Mouse (Mus musculus): ENCODE data around the gene Ell. TPM values are rescaled to one million over a fixed set of nuclear protein-coding genes. Genes with fewer than 3 reads are reported as not detected.
A peak's percentile ranks its signal among the peaks of the same experiment; 100 is the strongest.

Ell gene
- total RNA-seq (2021): 10 to 100 TPM in 1 of 2 experiments, 1 to 10 TPM in 1; 9.0 to 10.3 TPM
- long read RNA-seq, experiment 1, transcript Ell-201 (12 exons, 3,072 nt): major isoform, 10 of 17 reads
- long read RNA-seq, experiment 1, partial matches to known transcripts: 5 of 17 reads
- long read RNA-seq, experiment 1, other reads (novel, unspliced or antisense): 2 of 17 reads
- long read RNA-seq, experiment 2, transcript Ell-201 (12 exons, 3,072 nt): major isoform, 11 of 21 reads
- long read RNA-seq, experiment 2, partial matches to known transcripts: 4 of 21 reads
- long read RNA-seq, experiment 2, other reads (novel, unspliced or antisense): 6 of 21 reads

DNA sequence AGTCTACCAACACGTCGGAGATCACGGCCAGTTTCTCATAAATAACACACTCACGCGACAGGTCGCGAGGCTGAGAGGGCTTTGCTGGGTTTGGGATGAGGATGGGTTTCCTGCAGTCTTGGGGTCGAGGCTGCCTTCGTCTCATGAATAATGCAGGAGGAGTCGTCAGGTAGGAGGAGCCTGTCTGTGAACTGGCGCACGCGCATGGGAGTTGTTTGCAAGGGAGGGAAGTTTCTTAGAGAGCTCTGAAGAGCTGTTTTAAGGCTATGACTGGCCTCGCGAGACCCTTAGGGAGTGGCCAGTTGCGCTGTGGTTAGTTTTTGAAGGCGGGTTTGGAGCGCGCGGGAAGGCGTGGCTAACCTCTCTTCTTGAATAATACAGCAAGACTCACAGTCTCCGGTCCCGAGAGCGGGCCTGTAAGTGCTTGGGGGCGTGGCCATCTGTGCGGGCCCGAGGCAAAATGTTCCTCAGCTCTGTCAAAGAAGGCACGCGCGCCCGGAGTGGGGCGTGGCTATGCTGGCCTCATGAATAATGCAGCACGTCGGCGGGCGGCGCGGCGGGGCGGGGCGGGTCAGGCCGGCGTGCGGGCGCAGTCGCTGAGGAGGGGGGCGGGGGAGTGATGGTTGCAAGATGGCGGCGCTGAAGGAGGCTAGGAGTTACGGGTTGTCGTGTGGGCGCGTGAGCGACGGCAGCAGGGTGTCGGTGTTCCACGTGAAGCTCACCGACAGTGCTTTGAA is at the start of gene Ell:
Gene Ell, plus strand, starts transcription at position 381 of the 737 bp plus-strand sequence.
- peak; percentile 100 for DNase-seq
- intact Hi-C loops (cut with DNase I; ENCODE audit: low total_unique reads): no loop called here

DNA sequence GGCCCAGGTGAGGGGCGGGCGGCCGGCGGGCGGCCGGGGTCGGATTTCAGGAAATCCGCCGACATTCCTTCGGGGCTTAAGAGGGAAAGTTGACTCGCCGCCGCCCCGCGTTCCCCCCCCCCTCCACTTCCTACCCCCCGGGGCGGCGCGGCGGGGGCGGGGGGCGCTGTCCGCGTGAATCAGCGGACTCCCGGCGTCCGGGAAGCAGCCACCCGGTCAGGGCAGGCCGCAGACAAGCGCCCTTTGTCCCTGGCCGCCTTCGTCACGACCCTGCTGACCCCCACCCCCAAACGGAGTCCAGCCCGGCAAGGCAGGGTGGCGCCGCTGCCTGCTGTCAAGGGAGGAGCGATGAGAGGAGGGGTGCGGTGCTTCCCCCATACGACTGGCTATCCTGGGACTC is 49.7 kb upstream of the Ell start:
- intact Hi-C loops (cut with DNase I; ENCODE audit: low total_unique reads): no loop called here
- DNase-seq: no peak

DNA sequence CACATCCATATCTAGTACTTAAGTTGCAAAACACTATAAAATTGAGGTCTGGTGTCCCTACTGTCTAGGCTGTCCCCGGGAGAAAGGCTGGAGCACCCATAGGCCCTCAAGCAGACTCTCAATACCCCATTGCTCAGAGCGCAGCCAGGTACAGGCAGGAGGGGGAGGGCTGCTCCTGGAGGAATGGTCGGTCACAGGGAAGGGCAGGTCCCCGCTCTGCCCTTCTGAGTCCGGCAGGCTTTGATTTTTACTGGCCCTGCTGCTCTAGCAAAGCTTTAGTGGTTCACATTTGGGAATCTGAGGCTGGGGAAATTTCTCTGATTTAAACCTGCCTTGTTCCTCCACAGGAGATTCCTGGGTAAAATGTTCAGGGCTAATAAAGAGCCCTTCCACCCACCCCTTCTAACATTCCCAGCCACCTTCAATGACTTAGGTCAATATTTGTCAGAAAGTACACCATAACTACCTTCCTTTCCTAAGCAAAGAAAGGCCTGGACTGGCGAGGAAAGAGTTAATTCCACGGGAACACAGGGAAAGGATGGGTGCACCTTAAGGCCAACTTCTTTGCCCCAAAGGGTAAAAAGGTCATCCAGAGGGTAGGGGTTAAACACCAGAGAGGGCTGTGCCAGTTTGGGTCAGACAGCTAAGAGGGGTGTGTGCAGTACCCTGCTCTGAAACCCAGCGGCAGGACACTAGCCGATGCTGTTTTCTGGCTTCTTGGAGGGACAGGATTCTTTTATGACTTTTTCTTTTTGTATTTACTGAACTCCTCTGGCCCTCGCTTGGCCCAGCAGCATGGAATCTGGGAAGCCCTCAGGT is 49.0 kb upstream of the Ell start:
- DNase-seq: no peak
- intact Hi-C loops (cut with DNase I; ENCODE audit: low total_unique reads): loop anchor here (10.0 kb wide), 1 partner anchor 45 kb away; no protein-coding TSS in a partner anchor

DNA sequence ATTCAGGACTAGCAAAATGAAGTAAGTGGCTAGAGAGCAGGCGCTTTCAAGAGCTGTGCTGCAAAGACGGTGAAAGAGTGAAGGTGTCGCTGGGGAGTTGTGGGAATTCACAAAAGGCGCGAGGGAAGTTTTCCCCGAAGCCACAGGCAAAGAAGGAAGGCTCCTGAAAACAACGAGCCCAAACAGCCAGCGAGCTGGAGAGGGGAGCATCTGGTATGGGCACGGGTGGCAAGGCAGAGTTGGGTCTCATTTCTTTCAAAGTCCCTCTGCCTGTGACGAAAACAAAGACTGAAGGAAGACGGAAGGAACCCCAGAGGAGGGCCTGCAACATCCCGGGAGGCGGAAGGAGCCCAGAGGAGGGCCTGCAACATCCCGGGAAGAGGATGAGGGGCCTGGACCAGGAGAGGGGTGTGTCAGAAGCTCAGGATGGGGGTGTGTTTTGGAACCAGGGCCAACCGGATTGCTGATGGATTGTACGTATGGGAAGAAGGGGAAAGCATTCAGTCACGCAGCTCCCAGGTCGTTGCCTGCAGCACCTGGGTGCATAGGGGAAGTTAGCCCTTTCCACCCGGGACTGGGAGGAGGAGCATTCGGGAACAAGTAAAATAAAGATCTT is 48.3 kb upstream of the Ell start:
- intact Hi-C loops (cut with DNase I; ENCODE audit: low total_unique reads): loop anchor here (10.0 kb wide), 1 partner anchor 46 kb away; no protein-coding TSS in a partner anchor
- DNase-seq: no peak

DNA sequence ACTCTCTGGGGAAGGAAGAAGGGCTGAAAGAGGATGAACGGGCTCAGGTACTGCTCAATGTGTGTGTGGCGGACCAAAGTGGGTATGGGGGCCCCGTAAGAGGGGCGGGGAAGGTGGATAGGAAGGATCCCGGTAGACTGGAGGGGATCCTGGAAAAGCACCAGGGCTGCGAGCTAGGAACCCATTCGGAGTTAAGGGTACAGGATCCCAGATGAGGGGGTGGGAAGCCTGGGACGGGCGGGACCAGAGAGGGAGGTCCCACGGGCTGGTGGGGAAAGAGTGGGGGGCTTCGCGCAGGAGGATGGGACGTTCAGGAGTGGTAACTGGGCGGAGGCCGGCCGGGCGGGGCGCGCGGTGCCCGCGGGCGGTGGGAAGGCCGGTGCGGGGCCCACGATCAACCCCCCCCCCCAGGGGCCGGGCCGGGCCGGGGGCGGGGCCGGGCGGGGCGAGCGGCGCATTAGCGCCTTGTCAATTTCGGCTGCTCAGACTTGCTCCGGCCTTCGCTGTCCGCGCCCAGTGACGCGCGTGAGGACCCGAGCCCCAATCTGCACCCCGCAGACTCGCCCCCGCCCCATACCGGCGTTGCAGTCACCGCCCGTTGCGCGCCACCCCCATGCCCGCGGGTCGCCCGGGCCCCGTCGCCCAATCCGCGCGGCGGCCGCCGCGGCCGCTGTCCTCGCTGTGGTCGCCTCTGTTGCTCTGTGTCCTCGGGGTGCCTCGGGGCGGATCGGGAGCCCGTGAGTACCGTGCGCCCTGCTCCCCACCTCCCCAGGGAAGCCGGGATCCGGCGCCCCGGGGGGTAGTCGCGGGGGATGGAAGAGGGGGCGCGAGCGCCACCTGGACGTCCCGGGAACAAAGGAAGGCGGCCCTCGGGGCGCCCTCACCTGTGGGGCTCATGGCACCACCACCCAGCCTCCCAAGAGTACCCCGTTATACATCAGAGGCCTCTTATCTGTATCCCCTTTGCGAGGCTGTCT is 46.3 kb upstream of the Ell start, which contains the start of gene Crlf1:
Gene Crlf1, plus strand, starts transcription at position 495 of the 977 bp plus-strand sequence.
- no peak for DNase-seq
- intact Hi-C loops (cut with DNase I; ENCODE audit: low total_unique reads): loop anchor here (10.0 kb wide), 1 partner anchor 48 kb away; no protein-coding TSS in a partner anchor

DNA sequence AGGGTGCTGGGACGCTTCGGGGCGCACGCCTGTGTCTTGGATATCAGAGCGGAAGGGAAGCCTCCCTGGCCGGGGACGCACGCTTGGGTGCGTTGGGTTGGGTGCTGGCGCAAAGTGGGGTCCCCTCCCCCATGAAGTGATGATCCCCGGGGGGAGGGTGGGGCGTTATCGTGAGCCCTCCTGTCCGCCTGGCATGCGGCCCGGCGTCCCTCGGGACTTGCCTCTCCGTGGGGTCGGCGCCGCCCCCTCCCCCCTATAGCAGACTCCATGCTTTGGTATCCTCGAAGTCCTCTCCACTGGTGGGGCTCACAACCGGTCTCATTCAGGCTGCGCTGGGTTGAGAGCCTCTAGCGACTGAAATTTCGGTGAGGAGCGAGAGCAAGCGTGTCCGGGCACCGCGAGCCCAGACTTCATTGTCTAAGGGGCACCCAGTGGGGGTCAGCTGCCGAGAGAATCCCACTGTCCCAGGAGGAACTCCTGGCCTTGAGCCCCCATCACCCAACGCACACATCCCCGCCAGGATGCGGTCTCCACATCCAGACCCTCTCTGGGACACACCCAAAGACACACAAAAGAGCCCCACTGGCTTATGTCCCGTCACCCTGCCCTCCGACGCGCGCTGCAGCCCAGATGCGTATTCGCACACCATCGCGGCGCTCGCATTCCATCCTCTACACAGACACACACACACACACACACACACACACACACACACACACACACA is 45.4 kb upstream of the Ell start:
- intact Hi-C loops (cut with DNase I; ENCODE audit: low total_unique reads): loop anchor here (10.0 kb wide), 1 partner anchor 49 kb away; no protein-coding TSS in a partner anchor
- DNase-seq: no peak

DNA sequence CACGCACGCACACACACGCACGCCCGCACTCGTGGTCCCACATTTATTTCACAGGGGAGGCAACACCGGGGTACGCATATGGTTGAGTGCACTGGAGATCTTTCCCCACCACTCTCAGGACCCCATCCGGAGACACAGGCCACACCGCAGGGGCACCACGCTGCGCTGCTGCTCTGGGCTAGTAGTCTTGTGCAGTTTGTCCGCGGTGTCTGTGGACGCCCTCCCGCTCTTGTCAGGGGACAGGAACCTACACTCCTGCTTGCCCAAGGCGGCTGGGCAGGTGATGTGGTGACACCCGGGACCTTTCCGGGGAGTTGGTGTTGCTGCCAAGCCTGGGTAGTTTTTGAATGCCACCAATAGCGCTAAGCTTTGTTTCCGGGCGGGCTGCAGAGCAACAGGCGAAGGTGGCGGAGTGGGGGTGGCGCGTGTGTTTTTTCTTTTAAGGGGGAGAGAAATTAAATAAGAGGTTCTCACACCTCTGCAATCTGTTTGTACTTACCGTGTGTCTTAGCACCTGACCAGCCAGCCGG is 44.8 kb upstream of the Ell start:
- intact Hi-C loops (cut with DNase I; ENCODE audit: low total_unique reads): loop anchor here (10.0 kb wide), 1 partner anchor 50 kb away; no protein-coding TSS in a partner anchor

DNA sequence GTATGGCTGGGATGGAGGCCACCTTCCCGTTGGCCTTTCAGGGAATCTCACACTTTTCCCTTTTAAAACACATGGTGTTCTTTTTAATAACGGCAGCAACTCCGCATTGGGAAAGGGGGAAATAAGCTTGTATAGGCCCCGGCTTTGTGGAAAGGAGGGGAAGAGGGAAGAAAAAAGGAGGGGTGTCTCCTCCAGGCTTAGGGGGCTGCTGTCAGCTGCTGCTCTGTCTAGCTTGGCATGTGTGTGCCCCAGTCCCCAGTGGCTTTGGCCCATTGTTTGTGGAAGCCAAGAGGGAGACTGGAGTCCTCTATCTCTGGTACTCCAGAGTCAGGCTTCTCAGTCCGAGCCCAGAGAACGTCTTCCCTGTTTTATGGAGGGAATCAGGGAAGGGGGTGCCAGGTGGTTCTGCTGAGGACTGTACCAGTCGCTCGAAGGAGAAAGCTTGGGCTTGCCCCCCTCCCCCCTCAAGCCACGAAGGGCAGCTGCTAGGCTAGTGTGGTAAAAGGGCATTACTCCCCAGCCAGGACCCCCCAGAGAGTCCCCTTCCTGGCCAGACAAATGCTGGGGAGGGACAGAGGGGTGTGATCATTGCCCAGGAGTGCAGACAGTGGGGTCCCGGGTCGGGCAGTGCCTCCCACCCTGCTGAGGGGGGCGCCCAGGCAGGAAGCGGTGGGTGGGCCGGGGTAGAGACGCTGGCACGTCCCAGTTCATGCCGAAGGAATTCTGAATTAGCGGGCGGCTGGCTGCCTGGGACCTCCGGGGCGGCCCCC is 44.1 kb upstream of the Ell start:
- intact Hi-C loops (cut with DNase I; ENCODE audit: low total_unique reads): loop anchor here (10.0 kb wide), 1 partner anchor 50 kb away; no protein-coding TSS in a partner anchor
- DNase-seq: no peak

More for the DNA sequence above, 44.8 kb upstream of the Ell start:
- DNase-seq: no peak

DNA sequence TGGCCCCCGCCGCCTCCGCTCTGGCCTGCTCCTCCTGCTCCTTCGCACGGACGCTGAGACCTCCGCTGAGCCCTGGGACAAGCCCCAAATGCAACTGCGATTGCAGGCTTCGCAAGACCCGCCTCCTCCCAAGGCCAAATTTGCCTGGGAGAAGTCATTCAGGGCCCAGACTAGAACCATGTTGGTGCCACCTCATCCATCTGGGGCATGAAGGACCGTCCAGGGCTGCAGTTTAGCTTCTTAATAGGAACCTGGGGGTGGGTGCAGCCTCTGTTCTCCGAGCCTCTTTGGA is 43.5 kb upstream of the Ell start:
- DNase-seq: no peak
- intact Hi-C loops (cut with DNase I; ENCODE audit: low total_unique reads): loop anchor here (10.0 kb wide), 1 partner anchor 51 kb away; no protein-coding TSS in a partner anchor

DNA sequence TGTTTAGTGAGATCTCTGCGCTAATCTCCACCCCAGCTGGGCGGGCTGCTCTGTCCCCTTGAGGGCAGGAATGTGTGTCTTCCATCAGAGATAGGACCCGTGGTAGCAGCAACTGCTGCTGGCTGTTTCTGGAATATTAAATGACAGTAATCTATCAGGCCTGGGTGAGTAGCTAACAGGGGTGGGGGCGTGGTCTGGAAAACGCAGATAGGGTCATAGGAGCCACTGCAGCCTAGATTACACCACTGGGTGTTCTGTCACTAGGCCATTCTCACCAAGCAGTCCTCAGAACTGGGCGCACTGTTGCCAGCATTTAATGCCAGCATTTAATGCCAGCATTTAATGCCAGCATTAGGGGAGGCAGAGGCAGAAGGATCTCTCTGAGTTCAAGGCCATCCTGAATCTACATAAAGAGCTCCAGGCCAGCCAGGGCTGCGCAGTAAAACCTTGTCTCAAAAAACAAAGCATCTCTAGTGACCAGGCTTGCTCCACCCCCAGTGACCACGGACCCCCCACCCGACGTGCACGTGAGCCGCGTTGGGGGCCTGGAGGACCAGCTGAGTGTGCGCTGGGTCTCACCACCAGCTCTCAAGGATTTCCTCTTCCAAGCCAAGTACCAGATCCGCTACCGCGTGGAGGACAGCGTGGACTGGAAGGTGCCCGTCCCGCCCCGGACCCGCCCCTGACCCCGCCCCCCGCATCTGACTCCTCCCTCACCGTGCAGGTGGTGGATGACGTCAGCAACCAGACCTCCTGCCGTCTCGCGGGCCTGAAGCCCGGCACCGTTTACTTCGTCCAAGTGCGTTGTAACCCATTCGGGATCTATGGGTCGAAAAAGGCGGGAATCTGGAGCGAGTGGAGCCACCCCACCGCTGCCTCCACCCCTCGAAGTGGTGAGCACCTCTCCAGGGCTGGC is 38.6 kb upstream of the Ell start:
- DNase-seq: no peak
- intact Hi-C loops (cut with DNase I; ENCODE audit: low total_unique reads): loop anchor here (2.0 to 5.0 kb wide), 2 partner anchors 116 to 168 kb away; no protein-coding TSS in a partner anchor

DNA sequence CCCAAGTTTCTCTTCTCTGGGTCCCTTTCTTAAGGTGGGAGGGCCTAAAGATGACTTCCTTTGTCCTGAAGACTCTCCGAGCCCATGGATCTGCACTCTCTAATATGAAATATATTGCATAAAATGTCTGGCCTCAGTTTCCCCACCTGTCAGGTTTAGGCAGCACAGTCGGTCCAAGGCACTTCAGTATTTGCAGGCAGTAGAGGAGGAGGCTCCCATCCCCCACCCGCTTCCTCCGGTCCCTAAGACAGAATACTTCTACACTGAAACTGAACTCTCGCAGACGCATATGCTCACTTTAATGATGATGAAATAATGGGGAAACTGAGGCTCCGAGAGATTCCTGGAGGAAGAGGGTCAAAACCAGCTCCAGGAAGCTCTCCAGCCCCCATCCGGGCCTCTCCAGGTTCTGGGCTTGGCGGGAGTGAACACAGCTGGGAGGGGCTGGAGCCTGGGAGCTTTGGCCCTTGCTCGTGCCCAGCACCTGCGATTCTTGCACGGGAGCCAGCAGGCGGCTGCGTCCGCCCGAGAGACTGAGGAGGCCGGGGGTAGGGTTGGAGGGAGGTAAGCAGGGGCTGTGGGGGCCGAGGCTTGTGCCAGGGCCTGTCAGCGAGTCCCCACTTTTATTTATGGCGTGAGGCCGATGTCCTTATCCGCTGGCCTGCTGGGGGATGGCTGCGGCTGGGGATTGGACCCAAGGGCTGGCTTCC is 37.3 kb upstream of the Ell start:
- peak; percentile 77 for DNase-seq
- intact Hi-C loops (cut with DNase I; ENCODE audit: low total_unique reads): loop anchor here (2.0 to 5.0 kb wide), 2 partner anchors 117 to 170 kb away; no protein-coding TSS in a partner anchor

DNA sequence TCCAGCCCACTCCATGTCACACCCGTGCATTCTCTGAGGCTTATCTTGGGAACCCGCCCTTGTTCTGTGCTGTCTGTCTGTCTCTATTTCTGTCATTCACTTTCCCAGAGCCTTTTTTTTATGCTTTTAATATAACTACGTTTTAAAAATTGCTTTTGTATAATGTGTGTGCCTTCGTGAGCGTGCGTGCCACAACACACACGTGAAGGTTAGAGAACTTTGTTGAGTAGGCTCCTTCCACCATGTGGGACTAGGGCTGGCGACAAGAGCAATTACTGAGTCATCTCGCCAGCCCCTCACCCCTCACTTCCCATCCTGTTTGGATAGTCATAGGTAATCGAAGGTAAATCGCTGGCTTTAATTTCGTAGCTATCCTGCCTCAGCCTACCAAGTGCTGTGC is 36.7 kb upstream of the Ell start:
- intact Hi-C loops (cut with DNase I; ENCODE audit: low total_unique reads): loop anchor here (5.0 kb wide), 1 partner anchor 170 kb away; no protein-coding TSS in a partner anchor
- no peak for DNase-seq

DNA sequence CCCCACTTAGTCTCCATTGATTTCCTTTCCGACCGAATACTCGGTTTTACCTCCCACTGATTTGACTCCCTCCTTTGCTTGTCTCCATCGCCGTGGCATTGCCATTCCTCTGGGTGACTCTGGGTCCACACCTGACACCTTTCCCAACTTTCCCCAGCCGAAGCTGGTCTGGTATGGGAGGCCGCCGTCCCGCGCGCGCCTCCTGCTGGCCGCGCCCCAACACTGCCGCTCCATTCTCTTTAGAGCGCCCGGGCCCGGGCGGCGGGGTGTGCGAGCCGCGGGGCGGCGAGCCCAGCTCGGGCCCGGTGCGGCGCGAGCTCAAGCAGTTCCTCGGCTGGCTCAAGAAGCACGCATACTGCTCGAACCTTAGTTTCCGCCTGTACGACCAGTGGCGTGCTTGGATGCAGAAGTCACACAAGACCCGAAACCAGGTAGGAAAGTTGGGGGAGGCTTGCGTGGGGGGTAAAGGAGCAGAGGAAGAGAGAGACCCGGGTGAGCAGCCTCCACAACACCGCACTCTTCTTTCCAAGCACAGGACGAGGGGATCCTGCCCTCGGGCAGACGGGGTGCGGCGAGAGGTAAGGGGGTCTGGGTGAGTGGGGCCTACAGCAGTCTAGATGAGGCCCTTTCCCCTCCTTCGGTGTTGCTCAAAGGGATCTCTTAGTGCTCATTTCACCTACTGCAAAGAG is 36.1 kb upstream of the Ell start:
- DNase-seq: peak; percentile 82
- intact Hi-C loops (cut with DNase I; ENCODE audit: low total_unique reads): loop anchor here (5.0 kb wide), 1 partner anchor 171 kb away; no protein-coding TSS in a partner anchor

DNA sequence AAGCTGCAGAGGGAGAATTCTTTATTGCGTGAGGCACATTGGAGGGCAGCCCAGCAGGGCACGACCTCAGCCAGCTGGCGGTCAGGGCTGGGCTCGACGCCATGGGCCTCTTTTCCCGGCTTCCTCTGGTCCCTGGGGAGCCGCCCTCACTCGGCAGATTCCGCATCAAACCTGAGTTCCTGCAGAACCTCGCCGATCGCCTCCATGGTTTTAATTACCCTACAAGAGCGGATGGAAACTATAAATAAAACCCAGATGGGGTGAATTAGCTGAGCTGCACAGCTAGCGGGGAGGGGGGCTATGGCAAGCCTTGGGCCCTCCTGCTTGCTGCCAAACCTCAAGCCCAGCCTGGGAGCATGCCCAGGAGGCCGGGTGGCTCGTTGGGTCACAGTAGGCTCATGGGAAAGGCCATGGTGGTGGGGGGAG is 35.0 kb upstream of the Ell start:
- DNase-seq: peak; percentile 82
- intact Hi-C loops (cut with DNase I; ENCODE audit: low total_unique reads): loop anchor here (5.0 kb wide), 1 partner anchor 172 kb away; no protein-coding TSS in a partner anchor

Data from gastrocnemius, postnatal 14 days (tissue).